Mouse (Mus musculus) limb, embryonic 10.5 days (tissue): Measurements from ENCODE around the gene Mapk6. TPM values are rescaled to one million over a fixed set of nuclear protein-coding genes. Genes with fewer than 3 reads are reported as not detected.
"Not testable (repeated sequence)": the region's sequence is repeated elsewhere in the genome, so short reads cannot be mapped to it uniquely, and the experiment has no call there.

ENCODE experiments used
- DNase-seq: peaks from one replicate; pipeline ENCODE4 v3.0.0-alpha.2; 2017; ENCODE audit warnings: low spot score
- H3K27ac ChIP-seq: fragments of 300-500 bp; sonication (generic); 2 replicates; pipeline ENCODE4 v1.5.1; 2016; ENCODE audit warnings: mild to moderate bottlenecking
- H3K27me3 ChIP-seq: fragments of 300-500 bp; sonication (generic); 2 replicates; pipeline ENCODE4 v1.6.1; 2016; ENCODE audit warnings: low read depth, mild to moderate bottlenecking; ENCODE audit not compliant: poor library complexity, severe bottlenecking
- H3K36me3 ChIP-seq: fragments of 300-500 bp; sonication (generic); 2 replicates; pipeline ENCODE4 v1.6.1; 2016; ENCODE audit warnings: mild to moderate bottlenecking, moderate library complexity
- H3K4me1 ChIP-seq: fragments of 300-500 bp; sonication (generic); 2 replicates; pipeline ENCODE4 v1.6.1; 2016
- H3K4me3 ChIP-seq: fragments of 300-500 bp; sonication (generic); 2 replicates; pipeline ENCODE4 v1.5.1; 2016; ENCODE audit warnings: mild to moderate bottlenecking, moderate library complexity
- H3K9me3 ChIP-seq: fragments of 300-500 bp; sonication (generic); replicated peaks from 2 replicates; pipeline ENCODE4 v1.6.1; 2016; ENCODE audit warnings: mild to moderate bottlenecking
- WGBS: fragments of 180-500 bp; shearing (Covaris S2); methylation state at CpG from one replicate; pipeline ENCODE4 v1.1.7; 2016; 5-methylcytosine and 5-hydroxymethylcytosine counted together
- polyA plus RNA-seq: library from polyadenylated mRNA; unstranded; fragments of >200 nt; fragmentation: Nextera tagmentation; extraction: Ambion mirVana; gene quantifications from 2 replicates; pipeline ENCODE4 v1.2.1, GENCODE M21; 2016

The Mapk6 gene
- polyA plus RNA-seq, 1 experiment from 2014 or later: 146 TPM

GRCm38 (mm10) chr9:75393251-75393650, 16.6 kb downstream of the Mapk6 start:
- H3K36me3 ChIP-seq: peaks cover 100% of the 10 kb centered on the region

GRCm38 (mm10) chr9:75385218-75385974, 24.4 kb downstream of the Mapk6 start:
- Histone ChIP-seq H3K27me3 (no peaks in the 10 kb centered on the region), H3K27ac (no peak overlapping the region), H3K4me1 (no peaks in the 10 kb centered on the region), H3K9me3 (no peaks in the 10 kb centered on the region), H3K36me3 (peaks cover 48% of the 10 kb centered on the region), H3K4me3 (no peak overlapping the region)
- DNase-seq: no peak
- 90% methylated on average over 9 of the region's 9 CpGs for WGBS

More at GRCm38 (mm10) chr9:75393251-75393650, 16.6 kb downstream of the Mapk6 start:
- no peaks in the 10 kb centered on the region for H3K4me1 ChIP-seq
- no peak overlapping the region for H3K4me3 ChIP-seq
- no peaks in the 10 kb centered on the region for H3K27me3 ChIP-seq
- 86% methylated on average over 12 of the region's 12 CpGs for WGBS
- H3K27ac ChIP-seq: no peak overlapping the region
- DNase-seq: no peak
- no peaks in the 10 kb centered on the region for H3K9me3 ChIP-seq

DNA sequence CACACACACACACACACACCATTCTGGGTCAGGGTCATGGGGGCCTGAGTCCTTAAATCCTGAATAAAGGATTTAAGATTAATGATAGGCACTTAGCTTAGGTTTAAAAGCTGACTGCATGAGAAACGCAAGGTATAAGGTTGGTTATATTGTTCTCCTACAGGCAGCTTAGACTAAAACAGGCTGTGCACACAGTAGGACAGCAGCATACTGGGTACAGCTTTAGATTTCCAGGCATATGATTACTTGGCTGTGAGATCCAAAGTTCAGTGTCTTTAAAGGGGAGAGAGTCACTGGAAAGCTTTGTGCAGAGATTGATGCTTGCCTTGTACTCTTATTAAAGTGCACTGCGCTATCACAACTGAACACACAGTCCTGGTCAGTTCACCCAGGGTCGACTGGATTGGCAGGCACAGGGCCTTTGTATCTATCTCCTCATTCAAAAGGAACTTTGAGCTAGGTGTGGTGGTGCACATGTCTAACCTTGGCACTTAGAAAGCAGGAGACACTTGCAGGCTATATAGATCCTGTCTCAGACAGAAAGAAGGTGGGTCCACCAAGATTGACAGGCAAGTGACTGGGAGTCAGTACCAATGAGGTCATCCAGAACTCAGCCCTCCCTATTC, 25.4 kb downstream of the Mapk6 start:
- no peak for DNase-seq
- no peaks in the 10 kb centered on the region for H3K9me3 ChIP-seq
- no peaks in the 10 kb centered on the region for H3K27me3 ChIP-seq
- H3K27ac ChIP-seq: no peak overlapping the region
- H3K36me3 ChIP-seq: peaks cover 38% of the 10 kb centered on the region
- 85% methylated on average over 3 of the region's 3 CpGs for WGBS
- no peaks in the 10 kb centered on the region for H3K4me1 ChIP-seq
- no peak overlapping the region for H3K4me3 ChIP-seq

GRCm38 (mm10) chr9:75383785-75384184, 26.0 kb downstream of the Mapk6 start:
- WGBS: 83% methylated on average over 9 of the region's 9 CpGs
- no peak for DNase-seq
- H3K4me3 ChIP-seq: no peak overlapping the region

DNA sequence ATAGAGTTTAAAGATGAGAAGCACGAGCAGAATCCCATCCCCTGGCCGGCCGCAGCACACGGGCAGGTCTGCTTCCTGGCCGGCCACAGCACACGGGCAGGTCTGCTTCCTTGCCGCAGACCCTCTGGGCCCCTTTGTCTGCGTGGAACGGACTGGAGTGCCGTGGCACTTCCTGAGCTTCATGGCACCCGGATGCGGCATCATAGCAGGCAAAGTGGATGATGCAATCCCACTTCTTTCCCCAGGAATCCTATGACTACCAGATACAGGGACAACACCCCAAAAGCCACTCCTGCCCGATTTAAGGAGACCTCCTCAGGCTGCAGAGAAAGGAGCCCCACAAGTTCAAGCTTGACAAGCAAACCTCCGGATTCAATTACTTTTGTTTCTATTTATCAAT, 27.0 kb downstream of the Mapk6 start:
- DNase-seq: no peak
- Histone ChIP-seq H3K4me3 (no peak overlapping the region), H3K36me3 (peaks cover 25% of the 10 kb centered on the region), H3K4me1 (no peaks in the 10 kb centered on the region), H3K27ac (no peak overlapping the region), H3K9me3 (no peaks in the 10 kb centered on the region), H3K27me3 (no peaks in the 10 kb centered on the region)
- 93% methylated on average over 14 of the region's 14 CpGs for WGBS

More at GRCm38 (mm10) chr9:75383785-75384184, 26.0 kb downstream of the Mapk6 start:
- no peaks in the 10 kb centered on the region for H3K27me3 ChIP-seq
- H3K27ac ChIP-seq: no peak overlapping the region
- no peaks in the 10 kb centered on the region for H3K9me3 ChIP-seq
- peaks cover 32% of the 10 kb centered on the region for H3K36me3 ChIP-seq
- H3K4me1 ChIP-seq: no peaks in the 10 kb centered on the region

DNA sequence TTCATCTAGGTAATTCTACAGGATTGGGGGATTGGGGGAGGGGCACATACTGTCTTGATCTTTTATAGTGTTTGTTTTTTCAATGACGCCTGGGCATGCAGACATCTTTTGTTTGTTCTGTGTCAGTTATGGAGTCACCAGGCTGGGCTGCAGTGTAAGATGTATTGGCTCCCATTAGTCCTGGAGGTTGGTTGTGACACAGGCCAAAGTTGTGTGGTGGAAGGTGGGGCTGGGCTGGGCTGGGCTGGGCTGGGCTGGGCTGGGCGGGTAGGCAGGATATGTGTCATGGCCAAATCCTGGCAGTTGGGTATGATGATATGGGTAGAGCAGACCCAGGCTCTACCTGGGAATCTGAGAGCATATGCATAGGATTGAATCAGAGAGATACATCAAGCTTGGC, 31.0 kb downstream of the Mapk6 start:
- no peaks in the 10 kb centered on the region for H3K36me3 ChIP-seq
- no peak overlapping the region for H3K4me3 ChIP-seq
- WGBS: 92% methylated on average over 2 of the region's 2 CpGs
- no peak overlapping the region for H3K27ac ChIP-seq
- no peaks in the 10 kb centered on the region for H3K4me1 ChIP-seq
- no peaks in the 10 kb centered on the region for H3K9me3 ChIP-seq
- H3K27me3 ChIP-seq: no peaks in the 10 kb centered on the region
- no peak for DNase-seq

- Histone ChIP-seq H3K27ac (no peak overlapping the region), H3K4me3 (no peak overlapping the region), H3K9me3 (no peaks in the 10 kb centered on the region), H3K36me3 (no peaks in the 10 kb centered on the region), H3K27me3 (no peaks in the 10 kb centered on the region), H3K4me1 (no peaks in the 10 kb centered on the region)
- no peak for DNase-seq
- 64% methylated on average over 1 of the region's 1 CpGs for WGBS
These were observed 33.4 kb downstream of the Mapk6 start for GRCm38 (mm10) chr9:75376428-75376827.

- Histone ChIP-seq H3K4me3 (no peak overlapping the region), H3K27ac (no peak overlapping the region), H3K9me3 (no peaks in the 10 kb centered on the region), H3K36me3 (no peaks in the 10 kb centered on the region), H3K4me1 (no peaks in the 10 kb centered on the region), H3K27me3 (no peaks in the 10 kb centered on the region)
- WGBS: 95% methylated on average over 9 of the region's 9 CpGs
- no peak for DNase-seq
These were observed 34.2 kb downstream of the Mapk6 start for GRCm38 (mm10) chr9:75375606-75376005.

GRCm38 (mm10) chr9:75368779-75369178, 41.0 kb downstream of the Mapk6 start:
- no peak for DNase-seq
- Histone ChIP-seq H3K4me1 (no peaks in the 10 kb centered on the region), H3K9me3 (no peaks in the 10 kb centered on the region), H3K36me3 (no peaks in the 10 kb centered on the region), H3K27ac (no peak overlapping the region), H3K4me3 (no peak overlapping the region), H3K27me3 (no peaks in the 10 kb centered on the region)
- 86% methylated on average over 3 of the region's 3 CpGs for WGBS

DNA sequence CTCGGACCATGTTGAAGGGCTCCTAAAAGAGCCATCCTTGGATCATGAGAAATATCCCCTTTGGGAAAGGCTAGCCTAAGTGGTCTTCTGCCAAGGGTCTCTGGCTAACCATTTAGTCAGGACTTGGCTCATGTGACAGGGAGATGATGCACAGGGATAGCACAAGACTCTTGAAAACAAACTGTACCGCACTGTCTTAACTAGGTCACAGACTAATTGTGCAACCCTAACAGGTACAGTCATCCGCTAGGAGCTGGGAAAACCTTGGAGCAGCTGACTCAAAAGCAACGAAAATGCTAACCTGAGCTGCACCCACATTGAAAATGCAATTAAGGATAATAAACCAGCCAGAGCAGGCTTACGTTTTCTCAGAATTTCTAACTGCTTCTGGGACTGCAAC, 43.6 kb downstream of the Mapk6 start:
- H3K4me3 ChIP-seq: no peak overlapping the region
- DNase-seq: no peak
- no peaks in the 10 kb centered on the region for H3K9me3 ChIP-seq
- no peak overlapping the region for H3K27ac ChIP-seq
- no peaks in the 10 kb centered on the region for H3K27me3 ChIP-seq
- H3K36me3 ChIP-seq: no peaks in the 10 kb centered on the region
- H3K4me1 ChIP-seq: no peaks in the 10 kb centered on the region
- 75% methylated on average over 5 of the region's 5 CpGs for WGBS

DNA sequence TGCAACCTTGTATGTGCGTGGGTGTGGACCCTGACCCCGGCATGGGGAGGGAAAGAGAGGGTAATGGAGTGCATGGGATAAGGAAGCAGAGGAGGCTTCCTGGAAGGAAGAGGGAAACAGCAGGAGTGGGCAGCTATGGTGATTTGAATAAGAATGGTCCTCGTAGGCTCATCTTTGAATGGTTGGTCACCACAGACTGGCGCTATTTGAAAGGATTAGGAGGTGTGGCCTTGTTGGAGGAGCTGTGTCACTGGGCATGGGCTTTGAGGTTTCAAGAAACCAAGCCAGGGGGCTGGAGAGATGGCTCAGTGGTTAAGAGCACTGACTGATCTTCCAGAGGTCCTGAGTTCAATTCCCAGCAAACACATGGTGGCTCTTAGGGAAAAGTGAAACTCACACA, 44.6 kb downstream of the Mapk6 start:
- H3K27me3 ChIP-seq: no peaks in the 10 kb centered on the region
- no peaks in the 10 kb centered on the region for H3K9me3 ChIP-seq
- WGBS: 82% methylated on average over 4 of the region's 4 CpGs
- DNase-seq: no peak
- no peaks in the 10 kb centered on the region for H3K4me1 ChIP-seq
- no peak overlapping the region for H3K4me3 ChIP-seq
- no peaks in the 10 kb centered on the region for H3K36me3 ChIP-seq
- no peak overlapping the region for H3K27ac ChIP-seq

DNA sequence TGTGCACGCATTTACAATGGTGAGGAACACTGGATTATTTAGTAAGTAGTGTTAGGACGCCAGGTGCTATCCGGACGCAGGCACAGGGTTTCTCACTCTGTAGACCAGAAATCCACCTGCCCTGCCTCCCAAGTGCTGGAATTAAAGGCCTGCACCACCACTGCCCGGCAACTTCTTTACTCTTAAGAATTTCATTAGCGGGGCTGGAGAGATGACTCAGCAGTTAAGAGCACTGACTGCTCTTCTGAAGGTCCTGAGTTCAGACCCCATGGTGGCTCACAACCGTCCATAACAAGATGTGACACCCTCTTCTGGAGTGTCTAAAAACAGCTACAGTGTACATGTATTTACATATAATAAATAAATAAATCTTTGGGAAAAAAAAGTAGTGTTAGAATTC, 46.1 kb downstream of the Mapk6 start:
- H3K27me3 ChIP-seq, H3K9me3 ChIP-seq, H3K36me3 ChIP-seq, H3K4me3 ChIP-seq, DNase-seq, H3K27ac ChIP-seq, H3K4me1 ChIP-seq: not testable (repeated sequence)
- WGBS: 78% methylated on average over 7 of the region's 7 CpGs

- no peaks in the 10 kb centered on the region for H3K36me3 ChIP-seq
- WGBS: 87% methylated on average over 5 of the region's 5 CpGs
These were observed 46.8 kb downstream of the Mapk6 start for GRCm38 (mm10) chr9:75363001-75363400.

More at GRCm38 (mm10) chr9:75363001-75363400, 46.8 kb downstream of the Mapk6 start:
- Histone ChIP-seq H3K9me3 (no peaks in the 10 kb centered on the region), H3K27me3 (no peaks in the 10 kb centered on the region), H3K27ac (no peak overlapping the region), H3K4me1 (no peaks in the 10 kb centered on the region), H3K4me3 (no peak overlapping the region)
- no peak for DNase-seq
